Mouse (Mus musculus) telencephalon, adult 2 months (tissue): ENCODE measurements at regions not wholly inside any gene's neighbourhood (a gene's known extent, or its start where the extent isn't known, plus 50 kb on each side); places are given as distances from the start of the nearest gene placed in this dataset.

Source experiments
- DNase-seq: peaks from one replicate; pipeline ENCODE4 v3.0.0-alpha.2; 2011; ENCODE audit warnings: low read depth, low spot score

DNA sequence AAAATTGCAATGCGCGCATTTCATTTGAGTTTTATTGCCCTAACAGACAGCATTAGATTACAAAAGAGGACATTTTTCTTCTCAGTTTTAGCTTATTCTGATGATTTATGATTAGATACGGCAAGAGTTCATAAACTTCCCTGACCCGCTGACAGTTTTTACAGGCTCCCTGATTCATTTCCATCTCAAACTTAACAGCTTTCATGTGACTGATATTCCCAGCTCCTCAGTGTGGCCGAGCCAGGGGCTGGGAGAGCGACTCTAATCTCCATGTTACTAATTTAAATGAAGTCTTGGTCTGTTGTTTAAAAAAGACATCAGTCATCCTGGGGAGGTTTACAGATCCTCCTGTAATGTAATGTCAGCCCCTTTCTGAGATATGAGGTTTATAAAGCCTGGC is 355.5 kb upstream of the Prox1 start:
- no peak for DNase-seq

DNA sequence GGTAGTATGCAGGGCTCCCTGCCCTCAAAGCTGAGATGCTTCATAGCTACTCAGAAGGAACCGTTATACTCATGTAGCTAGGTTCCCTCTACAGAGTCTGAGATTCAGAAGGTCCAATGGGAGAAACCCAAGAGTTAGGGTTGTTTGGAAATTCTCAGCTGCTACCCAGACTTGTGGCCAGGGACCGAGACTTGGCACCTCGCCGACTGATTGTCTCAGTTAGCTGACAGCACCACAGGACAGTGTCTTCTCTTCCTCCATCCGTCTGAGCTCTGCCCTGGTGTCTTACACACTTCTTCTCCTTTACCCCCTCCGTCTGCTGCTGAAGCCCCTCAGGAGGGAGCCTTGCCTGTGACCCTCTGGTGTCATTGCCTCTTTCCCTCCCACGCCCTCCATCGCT is 329.6 kb upstream of the Prox1 start:
- no peak for DNase-seq

DNA sequence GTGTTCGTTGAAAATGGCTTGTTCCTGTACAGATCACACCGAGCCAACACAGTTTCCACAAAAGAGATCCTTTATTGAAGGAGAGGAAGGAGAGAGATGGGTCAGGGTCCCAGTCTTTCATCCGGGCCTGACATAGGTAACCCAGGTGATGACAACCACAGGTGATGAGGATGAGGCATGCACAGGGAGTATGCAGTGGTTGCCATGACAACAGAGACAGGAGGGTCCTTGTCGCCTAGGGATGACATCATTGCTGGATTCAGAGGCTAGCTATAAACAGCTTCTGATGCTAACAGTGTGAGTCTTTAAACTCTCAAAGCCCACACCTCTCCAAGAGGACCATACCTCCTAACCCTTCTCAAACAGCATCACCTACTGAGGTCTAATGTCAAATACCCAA is 327.0 kb upstream of the Prox1 start:
- no peak for DNase-seq

- no peak for DNase-seq
Measured at GRCm38 (mm10) chr1:190495741-190496520, 325.4 kb upstream of the Prox1 start.

GRCm38 (mm10) chr1:190486551-190487104 is 316.1 kb upstream of the Prox1 start:
- no peak for DNase-seq

DNA sequence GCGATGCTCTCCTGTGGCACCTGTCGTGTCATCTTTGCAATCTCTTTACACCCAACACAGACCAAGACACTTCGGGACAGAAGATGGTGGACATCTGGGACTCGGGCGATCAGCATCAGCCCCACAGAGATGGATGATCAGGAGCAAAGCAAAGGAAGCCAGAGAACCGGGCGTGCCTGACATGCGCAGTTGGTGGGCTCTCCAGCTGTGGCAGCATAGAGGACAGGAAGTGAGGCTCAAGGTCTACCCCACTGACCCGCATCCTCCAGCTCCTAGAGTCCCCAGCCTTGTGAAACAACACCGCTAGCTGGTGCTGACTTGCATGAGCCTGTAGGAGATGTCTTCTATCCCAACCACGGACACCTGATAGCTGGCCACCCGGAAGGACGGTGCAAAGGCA is 312.9 kb upstream of the Prox1 start:
- DNase-seq, result no peak

DNA sequence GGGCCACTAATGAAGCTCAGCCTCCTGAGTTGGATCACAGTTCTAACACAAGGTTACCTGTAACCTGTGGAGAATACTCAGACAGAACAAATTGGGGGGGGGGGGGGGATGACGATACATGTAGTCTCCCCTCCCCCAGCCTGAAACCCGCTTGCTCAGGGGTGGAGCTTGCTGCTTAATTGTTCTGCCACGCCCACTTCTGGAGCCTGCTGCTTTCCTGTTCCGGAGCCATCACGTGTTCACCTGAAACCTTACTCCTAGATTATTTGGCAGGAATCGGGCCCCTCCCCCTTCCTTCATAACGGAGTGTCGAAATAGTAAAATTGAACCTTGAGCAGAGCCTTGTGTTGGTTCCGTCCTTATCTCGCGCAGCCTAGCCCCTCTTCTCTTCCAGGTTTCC is 310.6 kb upstream of the Prox1 start:
- no peak for DNase-seq

- DNase-seq, result no peak
Measured at GRCm38 (mm10) chr1:190480601-190481000, 310.1 kb upstream of the Prox1 start.

DNA sequence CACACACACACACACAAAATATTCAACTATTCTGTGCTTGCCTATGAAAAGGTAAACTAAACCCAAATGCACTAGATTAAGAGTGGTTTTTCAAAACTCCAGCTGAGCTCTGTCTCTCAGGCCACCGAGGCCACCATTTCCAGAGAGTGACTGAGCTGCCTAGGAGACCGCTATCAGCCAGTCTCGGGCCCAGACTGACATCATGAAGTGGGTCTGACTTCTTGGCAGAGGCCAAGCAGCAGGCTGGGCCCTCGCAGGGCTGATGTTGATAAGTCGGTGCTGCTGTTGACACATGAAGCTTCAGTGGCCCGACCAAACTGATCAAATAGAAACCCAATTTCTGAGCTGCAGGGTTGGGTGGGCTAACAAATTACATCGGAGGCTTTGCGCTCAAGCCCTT is 302.2 kb upstream of the Prox1 start:
- DNase-seq, result no peak

GRCm38 (mm10) chr1:190470336-190470735 is 299.8 kb upstream of the Prox1 start:
- DNase-seq, result no peak

DNA sequence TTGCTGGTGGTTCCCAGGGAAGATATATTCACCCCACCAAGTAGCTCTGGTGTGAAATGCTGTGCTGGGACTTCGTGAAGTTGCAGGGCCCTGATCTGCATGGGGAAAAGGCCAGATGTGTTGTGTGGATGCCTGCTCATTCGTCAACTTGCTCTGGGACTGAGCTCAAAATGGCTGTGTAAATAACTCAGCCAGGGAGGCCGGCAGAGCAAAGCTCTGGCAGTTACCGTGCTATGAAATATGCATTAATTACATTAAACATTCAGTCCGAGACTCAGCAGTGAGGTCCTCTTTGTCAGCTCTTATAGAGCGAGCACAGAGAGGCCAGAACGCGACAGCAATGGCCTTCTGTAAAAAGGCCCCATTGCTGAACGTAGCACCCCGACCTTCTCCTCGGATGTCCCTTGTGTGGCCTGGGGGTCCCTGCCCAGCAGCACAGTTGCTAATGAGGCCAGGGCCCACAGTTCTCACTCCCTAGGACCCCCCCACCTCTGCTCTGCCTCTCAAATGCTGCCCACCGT is 287.1 kb upstream of the Prox1 start:
- DNase-seq, result no peak

- DNase-seq, result no peak
Measured at GRCm38 (mm10) chr1:190453549-190453948, 283.0 kb upstream of the Prox1 start.

DNA sequence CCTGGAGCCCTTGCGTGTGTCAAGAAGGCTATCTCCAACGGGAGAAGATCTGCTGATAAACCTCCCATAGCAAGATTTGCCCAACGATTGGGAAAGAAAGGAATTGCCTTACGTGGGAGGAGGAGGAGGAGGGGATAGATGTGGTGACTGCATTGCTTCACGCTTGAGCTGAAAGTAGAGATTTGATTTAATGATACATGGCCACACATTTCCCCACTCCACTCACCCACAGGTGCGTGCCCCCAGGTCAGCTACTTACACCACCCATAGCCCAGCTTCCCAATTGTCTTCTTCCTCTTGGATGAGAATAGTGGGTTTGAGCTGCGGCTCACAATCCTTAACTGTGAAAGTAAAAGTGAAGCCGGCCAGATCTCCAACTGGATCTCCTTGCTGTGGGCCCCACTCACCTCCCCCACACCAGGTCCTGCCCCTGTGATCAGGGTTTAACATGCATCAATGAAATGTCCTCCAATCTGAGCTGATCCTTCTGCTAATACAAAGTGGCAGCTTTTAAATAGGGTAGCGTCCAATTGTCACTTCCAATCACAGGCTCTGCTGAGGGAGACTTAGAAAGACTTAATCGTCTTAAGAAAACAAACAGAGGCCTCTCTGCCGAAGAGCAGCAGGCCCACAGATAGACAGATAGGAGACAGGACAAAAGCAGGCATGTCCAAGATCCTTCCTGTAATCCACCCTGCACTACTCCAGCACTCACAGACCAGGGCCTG is 281.8 kb upstream of the Prox1 start:
- no peak for DNase-seq

DNA sequence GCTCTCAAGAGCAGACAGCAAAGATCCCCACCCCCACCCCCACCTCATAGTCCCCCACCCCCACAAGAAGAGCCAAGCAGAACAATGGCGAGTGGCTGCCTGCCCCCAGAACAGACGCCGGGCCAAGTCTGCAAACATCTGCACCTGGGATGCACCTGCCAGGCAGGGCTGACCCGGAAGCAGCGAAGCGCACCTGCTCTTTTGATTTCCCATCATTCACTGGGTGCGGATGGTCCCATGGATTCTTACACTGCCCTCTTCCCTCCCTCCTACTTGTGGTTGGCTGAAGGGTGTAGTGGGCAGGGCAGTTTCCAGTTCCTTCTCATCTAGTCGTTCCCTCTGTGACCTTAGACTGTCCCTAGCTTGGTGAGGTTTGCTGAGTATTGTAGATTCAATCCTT is 277.7 kb upstream of the Prox1 start:
- DNase-seq, result no peak

DNA sequence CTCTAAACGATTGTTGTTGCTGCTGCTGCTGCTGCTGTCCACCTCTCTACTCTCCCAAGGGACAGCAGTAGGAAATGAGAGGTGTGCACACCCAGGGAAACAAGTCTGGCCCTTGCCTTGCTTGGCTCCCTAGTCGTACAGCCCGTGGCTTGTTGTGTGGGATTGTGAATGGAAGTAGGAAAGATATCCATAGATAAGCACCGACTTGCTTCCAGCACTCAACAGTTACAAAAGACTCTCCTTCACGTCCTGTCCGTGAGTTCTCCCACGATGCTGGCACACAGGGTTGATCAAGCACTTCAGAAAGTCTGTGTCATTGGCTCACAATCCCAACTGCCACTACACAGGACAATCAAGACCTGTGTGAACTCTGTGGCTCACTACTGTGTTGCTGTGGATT is 276.7 kb upstream of the Prox1 start:
- DNase-seq, result no peak

GRCm38 (mm10) chr1:190446676-190447075 is 276.2 kb upstream of the Prox1 start:
- DNase-seq, result no peak

- no peak for DNase-seq
Measured at GRCm38 (mm10) chr1:190444366-190444765, 273.9 kb upstream of the Prox1 start.

DNA sequence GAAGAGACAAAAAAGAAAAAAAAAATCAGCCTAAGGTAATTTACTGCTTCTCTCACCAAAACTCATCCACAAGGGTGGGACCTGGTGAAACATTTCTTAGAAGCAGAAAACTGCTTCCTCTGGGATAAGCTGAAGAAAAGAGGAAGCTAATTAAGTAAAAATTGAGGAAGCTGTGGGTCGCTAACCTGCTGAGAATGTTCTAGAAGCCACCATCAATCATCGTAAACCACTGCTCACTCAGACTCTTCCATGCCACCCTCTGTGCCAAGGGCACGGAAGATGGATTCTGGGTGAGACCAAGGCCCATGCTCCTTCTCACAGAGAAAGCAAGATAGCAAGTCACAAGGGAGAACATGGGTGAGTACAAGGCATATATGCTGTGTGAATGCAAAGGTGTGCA is 272.7 kb upstream of the Prox1 start:
- DNase-seq, result no peak

GRCm38 (mm10) chr1:190442166-190442565 is 271.7 kb upstream of the Prox1 start:
- DNase-seq, result no peak

GRCm38 (mm10) chr1:190438789-190439188 is 268.3 kb upstream of the Prox1 start:
- no peak for DNase-seq

DNA sequence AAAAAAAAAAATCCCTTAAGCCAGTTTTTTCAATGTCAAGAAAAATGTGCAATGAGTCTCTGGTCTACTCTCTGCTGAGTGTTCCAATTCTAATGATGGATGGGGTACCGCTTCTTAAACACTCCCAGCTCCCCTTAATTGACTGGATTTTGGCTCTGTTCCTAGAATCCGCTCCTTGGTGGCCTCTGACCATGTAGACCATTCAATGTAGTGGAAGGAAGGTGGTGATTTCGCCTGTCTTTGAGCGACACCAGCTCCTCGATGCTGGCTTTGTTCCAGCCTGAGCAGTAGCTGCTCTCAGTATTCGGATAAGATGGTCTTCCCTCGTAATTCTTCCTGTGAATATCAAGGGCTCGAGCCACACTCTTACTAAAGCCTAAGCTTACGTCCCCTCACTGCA is 252.4 kb upstream of the Prox1 start:
- DNase-seq, result no peak

DNA sequence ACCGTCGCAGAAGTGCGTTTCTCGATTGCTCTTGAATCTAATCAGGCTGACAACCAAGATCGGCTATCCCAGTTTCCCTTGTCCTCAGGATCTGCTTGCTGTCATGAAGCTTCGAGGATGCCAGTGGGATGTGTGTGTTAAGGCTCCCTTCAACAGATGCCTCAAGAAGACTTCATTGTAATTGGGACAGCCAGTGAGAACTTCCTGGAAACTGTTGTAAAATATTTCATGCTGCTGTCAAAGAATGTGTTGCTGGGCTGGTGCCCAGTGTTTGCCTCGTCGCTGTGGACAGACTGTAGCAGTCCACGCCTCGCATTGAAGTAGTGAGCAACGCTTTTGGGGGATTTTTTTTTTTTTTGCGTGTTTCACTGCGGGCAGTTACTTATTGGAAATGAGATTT is 249.2 kb upstream of the Prox1 start:
- DNase-seq, result peak; percentile 35

DNA sequence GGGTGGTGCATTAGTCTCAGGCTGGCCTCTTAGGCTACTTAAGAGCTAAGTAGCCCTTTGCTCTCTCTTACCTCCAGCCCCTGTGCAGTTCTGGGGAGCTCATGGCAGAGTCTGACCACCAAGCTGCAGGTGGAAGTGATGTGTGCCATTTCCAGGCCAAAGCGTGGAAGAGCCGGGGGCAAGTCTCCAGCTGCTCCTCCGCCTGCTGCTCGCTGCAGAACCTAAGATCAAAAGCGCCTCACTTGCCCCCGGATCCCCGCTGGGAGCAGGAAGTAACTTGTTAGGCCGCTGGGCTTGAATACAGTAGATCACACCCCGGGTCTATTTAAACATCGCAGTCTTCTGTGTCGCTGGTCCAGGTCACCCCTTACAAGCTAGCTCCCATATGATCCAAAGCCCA is 246.8 kb upstream of the Prox1 start:
- no peak for DNase-seq
